Mouse (Mus musculus) kidney, adult 2 months (tissue): ENCODE results near the gene Mrln.

Experiments used
- CTCF ChIP-seq: fragments of 200-500 bp; conservative IDR thresholded peaks from 2 replicates; pipeline ENCODE4 v1.5.1; 2011; ENCODE audit warnings: low read depth, mild to moderate bottlenecking, control low read depth, low read length, moderate library complexity, mixed read lengths; ENCODE audit not compliant: insufficient read depth, insufficient read length
- POLR2A ChIP-seq: fragments of 200-500 bp; IDR thresholded peaks from one replicate; pipeline ENCODE4 v1.6.1; 2011; ENCODE audit warnings: low read depth, low read length, control low read depth

DNA sequence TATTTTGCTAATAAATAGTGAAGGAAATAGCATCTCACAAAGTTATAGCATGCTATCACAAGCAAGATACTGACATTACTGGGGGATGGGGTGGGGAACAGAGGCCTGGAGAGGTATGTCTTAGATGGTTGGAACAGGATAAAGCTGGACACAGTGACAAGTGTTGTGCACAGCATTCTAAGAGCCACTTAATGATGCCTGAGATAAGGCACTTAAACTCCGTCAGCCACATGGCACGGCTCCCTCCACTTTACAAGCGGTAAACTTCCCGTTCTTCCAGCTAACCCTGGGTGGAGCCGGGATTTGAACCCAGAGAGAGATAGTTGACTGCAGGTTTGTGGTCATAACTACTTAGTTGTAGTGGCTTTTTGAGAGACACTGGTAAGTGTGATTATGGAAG lies 38.0 kb upstream of the Mrln start:
- TF ChIP-seq POLR2A: no peak
- no peak for TF ChIP-seq CTCF
